Mouse (Mus musculus): ENCODE results near the gene Trir. TPM values are rescaled to one million over a fixed set of nuclear protein-coding genes. Genes with fewer than 3 reads are reported as not detected.

The Trir gene
- polyA plus RNA-seq, 1 experiment from 2014 or later = 157 TPM

- H3K4me2 ChIP-seq (ENCODE audit: low read length) = no peak overlapping the region
- H3K27me3 ChIP-seq (ENCODE audit: control insufficient read depth, insufficient read depth, low read length) = peaks cover 10% of the 10 kb centered on the region
- no peaks in the 10 kb centered on the region for H3K9me3 ChIP-seq (ENCODE audit: control insufficient read depth, low read length)
- 61% methylated on average over 3 of the region's 3 CpGs for WGBS
- no peak overlapping the region for H3K27ac ChIP-seq (replicated peaks; ENCODE audit: low read depth, low read length)
- DNase-seq (no peak), ATAC-seq (ENCODE audit: low FRiP score, low TSS enrichment) (no peak)
- no peaks in the 10 kb centered on the region for H3K36me3 ChIP-seq (ENCODE audit: control insufficient read depth, insufficient read depth, low read length)
- no peak overlapping the region for H3K4me3 ChIP-seq (replicated peaks; ENCODE audit: low read depth, low read length)
- H3K4me1 ChIP-seq (ENCODE audit: control insufficient read depth, insufficient read depth, low read length) = peaks cover 50% of the 10 kb centered on the region
- no peak overlapping the region for H3K9ac ChIP-seq (replicated peaks; ENCODE audit: low read length)
Observed at GRCm38 (mm10) chr8:84982499-84983011, 44.1 kb upstream of the Trir start.

GRCm38 (mm10) chr8:84984294-84985048, 42.2 kb upstream of the Trir start:
- H3K9ac ChIP-seq (replicated peaks; ENCODE audit: low read length) = peak overlapping the region; percentile 50; the same call in 1 of the 2 replicates
- ATAC-seq (ENCODE audit: low FRiP score, low TSS enrichment) (no peak), DNase-seq (no peak)
- H3K4me1 ChIP-seq (ENCODE audit: control insufficient read depth, insufficient read depth, low read length) = peaks cover 34% of the 10 kb centered on the region
- H3K36me3 ChIP-seq (ENCODE audit: control insufficient read depth, insufficient read depth, low read length) = no peaks in the 10 kb centered on the region
- 0 out of 2 replicates have a peak, but pooled peaks cover 9% of the 10 kb centered on the region for H3K27me3 ChIP-seq (ENCODE audit: control insufficient read depth, insufficient read depth, low read length)
- H3K4me3 ChIP-seq (replicated peaks; ENCODE audit: low read depth, low read length) = no peak overlapping the region
- WGBS = 16% methylated on average over 16 of the region's 16 CpGs
- peak overlapping the region; percentile 49; the same call in 1 of the 2 replicates for H3K27ac ChIP-seq (replicated peaks; ENCODE audit: low read depth, low read length)
- peak overlapping the region; percentile 99 for H3K4me2 ChIP-seq (ENCODE audit: low read length)
- H3K9me3 ChIP-seq (ENCODE audit: control insufficient read depth, low read length) = no peaks in the 10 kb centered on the region

- ATAC-seq (ENCODE audit: low FRiP score, low TSS enrichment) = no peak
- no peaks in the 10 kb centered on the region for H3K36me3 ChIP-seq (ENCODE audit: control insufficient read depth, insufficient read depth, low read length)
- no peak for DNase-seq
- peak overlapping the region; percentile 49 for H3K27ac ChIP-seq (replicated peaks; ENCODE audit: low read depth, low read length)
- peak overlapping the region; percentile 99 for H3K4me2 ChIP-seq (ENCODE audit: low read length)
- under 1% methylated on average over 23 of the region's 23 CpGs for WGBS
- H3K27me3 ChIP-seq (ENCODE audit: control insufficient read depth, insufficient read depth, low read length) = 0 out of 2 replicates have a peak, but pooled peaks cover 9% of the 10 kb centered on the region
- no peaks in the 10 kb centered on the region for H3K9me3 ChIP-seq (ENCODE audit: control insufficient read depth, low read length)
- peak overlapping the region; percentile 46 for H3K4me3 ChIP-seq (replicated peaks; ENCODE audit: low read depth, low read length)
- peak overlapping the region; percentile 50 for H3K9ac ChIP-seq (replicated peaks; ENCODE audit: low read length)
- H3K4me1 ChIP-seq (ENCODE audit: control insufficient read depth, insufficient read depth, low read length) = peaks cover 30% of the 10 kb centered on the region
Observed at GRCm38 (mm10) chr8:84985049-84985683, 41.5 kb upstream of the Trir start.

- Histone ChIP-seq H3K27me3 (ENCODE audit: control insufficient read depth, insufficient read depth, low read length) (0 out of 2 replicates have a peak, but pooled peaks cover 9% of the 10 kb centered on the region), H3K4me2 (ENCODE audit: low read length) (peak overlapping the region; percentile 99)
Observed at GRCm38 (mm10) chr8:84985684-84986378, 40.8 kb upstream of the Trir start.

GRCm38 (mm10) chr8:84986379-84986945, 40.2 kb upstream of the Trir start:
- WGBS = 35% methylated on average over 8 of the region's 8 CpGs
- peak overlapping the region; percentile 49; the same call in 1 of the 2 replicates for H3K27ac ChIP-seq (replicated peaks; ENCODE audit: low read depth, low read length)
- H3K9me3 ChIP-seq (ENCODE audit: control insufficient read depth, low read length) = no peaks in the 10 kb centered on the region
- H3K4me2 ChIP-seq (ENCODE audit: low read length) = peak overlapping the region; percentile 99
- peak overlapping the region; percentile 46 for H3K4me3 ChIP-seq (replicated peaks; ENCODE audit: low read depth, low read length)
- 0 out of 2 replicates have a peak, but pooled peaks cover 9% of the 10 kb centered on the region for H3K27me3 ChIP-seq (ENCODE audit: control insufficient read depth, insufficient read depth, low read length)
- H3K4me1 ChIP-seq (ENCODE audit: control insufficient read depth, insufficient read depth, low read length) = peaks cover 28% of the 10 kb centered on the region
- ATAC-seq (ENCODE audit: low FRiP score, low TSS enrichment) (no peak), DNase-seq (peak; percentile 49)
- peak overlapping the region; percentile 50; the same call in 1 of the 2 replicates for H3K9ac ChIP-seq (replicated peaks; ENCODE audit: low read length)
- H3K36me3 ChIP-seq (ENCODE audit: control insufficient read depth, insufficient read depth, low read length) = no peaks in the 10 kb centered on the region

More at GRCm38 (mm10) chr8:84985684-84986378, 40.8 kb upstream of the Trir start:
- peaks cover 27% of the 10 kb centered on the region for H3K4me1 ChIP-seq (ENCODE audit: control insufficient read depth, insufficient read depth, low read length)
- peak overlapping the region; percentile 46 for H3K4me3 ChIP-seq (replicated peaks; ENCODE audit: low read depth, low read length)
- DNase-seq = peak; percentile 89
- peak; percentile 29; the same call in 1 of the 2 replicates for ATAC-seq (ENCODE audit: low FRiP score, low TSS enrichment)
- H3K9me3 ChIP-seq (ENCODE audit: control insufficient read depth, low read length) = no peaks in the 10 kb centered on the region
- peak overlapping the region; percentile 50 for H3K9ac ChIP-seq (replicated peaks; ENCODE audit: low read length)
- H3K36me3 ChIP-seq (ENCODE audit: control insufficient read depth, insufficient read depth, low read length) = no peaks in the 10 kb centered on the region
- WGBS = under 1% methylated on average over 53 of the region's 53 CpGs
- H3K27ac ChIP-seq (replicated peaks; ENCODE audit: low read depth, low read length) = peak overlapping the region; percentile 49

- H3K9me3 ChIP-seq (ENCODE audit: control insufficient read depth, low read length) = no peaks in the 10 kb centered on the region
- 0 out of 2 replicates have a peak, but pooled peaks cover 9% of the 10 kb centered on the region for H3K27me3 ChIP-seq (ENCODE audit: control insufficient read depth, insufficient read depth, low read length)
- H3K4me2 ChIP-seq (ENCODE audit: low read length) = no peak overlapping the region
- no peak for DNase-seq
- peaks cover 24% of the 10 kb centered on the region for H3K4me1 ChIP-seq (ENCODE audit: control insufficient read depth, insufficient read depth, low read length)
- 82% methylated on average over 5 of the region's 5 CpGs for WGBS
- no peak overlapping the region for H3K27ac ChIP-seq (replicated peaks; ENCODE audit: low read depth, low read length)
- H3K9ac ChIP-seq (replicated peaks; ENCODE audit: low read length) = no peak overlapping the region
- no peaks in the 10 kb centered on the region for H3K36me3 ChIP-seq (ENCODE audit: control insufficient read depth, insufficient read depth, low read length)
- no peak overlapping the region for H3K4me3 ChIP-seq (replicated peaks; ENCODE audit: low read depth, low read length)
- ATAC-seq (ENCODE audit: low FRiP score, low TSS enrichment) = no peak
Observed at GRCm38 (mm10) chr8:84987388-84987787, 39.2 kb upstream of the Trir start.

- H3K4me3 ChIP-seq (replicated peaks; ENCODE audit: low read depth, low read length) = no peak overlapping the region
- H3K27me3 ChIP-seq (ENCODE audit: control insufficient read depth, insufficient read depth, low read length) = 0 out of 2 replicates have a peak, but pooled peaks cover 9% of the 10 kb centered on the region
- no peak overlapping the region for H3K9ac ChIP-seq (replicated peaks; ENCODE audit: low read length)
- H3K9me3 ChIP-seq (ENCODE audit: control insufficient read depth, low read length) = no peaks in the 10 kb centered on the region
- peaks cover 24% of the 10 kb centered on the region for H3K4me1 ChIP-seq (ENCODE audit: control insufficient read depth, insufficient read depth, low read length)
- no peak overlapping the region for H3K4me2 ChIP-seq (ENCODE audit: low read length)
- no peaks in the 10 kb centered on the region for H3K36me3 ChIP-seq (ENCODE audit: control insufficient read depth, insufficient read depth, low read length)
- DNase-seq = no peak
- 67% methylated on average over 2 of the region's 2 CpGs for WGBS
- H3K27ac ChIP-seq (replicated peaks; ENCODE audit: low read depth, low read length) = no peak overlapping the region
- ATAC-seq (ENCODE audit: low FRiP score, low TSS enrichment) = no peak
Observed at GRCm38 (mm10) chr8:84987903-84988302, 38.7 kb upstream of the Trir start.

- ATAC-seq (ENCODE audit: low FRiP score, low TSS enrichment) (no peak), DNase-seq (no peak)
- Histone ChIP-seq H3K27me3 (ENCODE audit: control insufficient read depth, insufficient read depth, low read length) (0 out of 2 replicates have a peak, but pooled peaks cover 9% of the 10 kb centered on the region), H3K4me1 (ENCODE audit: control insufficient read depth, insufficient read depth, low read length) (peaks cover 24% of the 10 kb centered on the region), H3K4me3 (replicated peaks; ENCODE audit: low read depth, low read length) (no peak overlapping the region), H3K4me2 (ENCODE audit: low read length) (peak overlapping the region; percentile 93), H3K9ac (replicated peaks; ENCODE audit: low read length) (no peak overlapping the region), H3K9me3 (ENCODE audit: control insufficient read depth, low read length) (no peaks in the 10 kb centered on the region), H3K36me3 (ENCODE audit: control insufficient read depth, insufficient read depth, low read length) (no peaks in the 10 kb centered on the region), H3K27ac (replicated peaks; ENCODE audit: low read depth, low read length) (no peak overlapping the region)
- WGBS = 8% methylated on average over 15 of the region's 15 CpGs
Observed at GRCm38 (mm10) chr8:84989311-84989731, 37.3 kb upstream of the Trir start.

All from midbrain, embryonic 14.5 days (tissue).